Mouse (Mus musculus) cerebellum, adult 9-10 months (tissue): Measurements from ENCODE around the gene Gm10324.
"Not testable (repeated sequence)": the region's sequence is repeated elsewhere in the genome, so short reads cannot be mapped to it uniquely, and the experiment has no call there.

Source experiments
- DNase-seq: peaks from one replicate; pipeline ENCODE4 v3.0.0; 2022

Gene Gm10324

DNA sequence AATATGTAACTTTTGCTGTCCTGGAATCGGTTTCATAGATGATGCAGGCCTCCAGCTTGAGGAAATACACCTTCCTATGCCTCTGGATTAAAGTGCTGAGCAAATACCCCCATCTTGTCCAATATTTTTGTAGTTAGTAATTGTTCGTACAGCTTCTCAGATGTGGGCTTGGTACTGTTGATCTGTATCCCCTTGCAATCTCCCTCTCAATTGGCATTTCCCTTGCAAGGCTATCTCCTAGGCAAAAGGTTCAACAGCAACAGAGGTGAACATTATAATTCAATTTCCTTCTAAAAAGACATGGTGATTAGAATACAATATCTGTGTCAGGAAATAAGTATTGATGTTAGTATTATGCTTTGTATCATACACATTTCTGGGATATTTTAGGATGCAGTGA lies at the start of gene Gm10324:
TSS of gene Gm10324 (plus strand) at position 301 of the 400 bp plus-strand sequence.
- DNase-seq: not testable (repeated sequence)
